Mouse (Mus musculus) G1E (cell line): ENCODE data around the gene Sirpb1c. TPM values are rescaled to one million over a fixed set of nuclear protein-coding genes. Genes with fewer than 3 reads are reported as not detected.
"Not testable (repeated sequence)": the region's sequence is repeated elsewhere in the genome, so short reads cannot be mapped to it uniquely, and the experiment has no call there.

ENCODE experiments used
- ATAC-seq: 2 replicates; pipeline ENCODE4 v1.8.0; 2016; ENCODE audit warnings: mild to moderate bottlenecking; ENCODE audit not compliant: insufficient number of reproducible peaks, poor library complexity, low FRiP score, severe bottlenecking; ENCODE audit errors: extremely low read depth
- DNase-seq: peaks from one replicate; pipeline ENCODE4 v3.0.0; 2012; ENCODE audit warnings: low spot score
- H3K27me3 ChIP-seq: 2 replicates; pipeline ENCODE4 v1.6.1; 2012; ENCODE audit warnings: mild to moderate bottlenecking, low read length, inconsistent platforms; ENCODE audit not compliant: insufficient read depth
- H3K36me3 ChIP-seq: replicated peaks from 2 replicates; pipeline ENCODE3; 2012; ENCODE audit warnings: mild to moderate bottlenecking, inconsistent platforms
- H3K4me1 ChIP-seq: 2 replicates; pipeline ENCODE4 v1.6.1; 2012; ENCODE audit warnings: low read depth, low read length, inconsistent platforms, mixed read lengths; ENCODE audit not compliant: insufficient read depth
- H3K4me3 ChIP-seq: 2 replicates; pipeline ENCODE4 v1.5.1; 2012; ENCODE audit warnings: low read depth, mild to moderate bottlenecking, inconsistent platforms, low read length, moderate library complexity, mixed read lengths
- H3K9me3 ChIP-seq: replicated peaks from 2 replicates; pipeline ENCODE4 v1.6.1; 2012; ENCODE audit warnings: inconsistent platforms
- CTCF ChIP-seq: IDR thresholded peaks from 2 replicates; pipeline ENCODE4 v1.5.1; 2012; ENCODE audit warnings: low read depth, low read length, inconsistent platforms, mixed read lengths
- GATA1 ChIP-seq: IDR thresholded peaks from 2 replicates; pipeline ENCODE4 v1.6.1; 2012; ENCODE audit warnings: borderline replicate concordance, low read length, inconsistent platforms, mixed read lengths
- GATA2 ChIP-seq: IDR thresholded peaks from 2 replicates; pipeline ENCODE4 v1.6.1; 2012; ENCODE audit warnings: low read depth, low read length, inconsistent platforms, borderline replicate concordance
- POLR2AphosphoS5 ChIP-seq: IDR thresholded peaks from 2 replicates; pipeline ENCODE4 v1.6.1; 2012; ENCODE audit warnings: low read depth, low read length, inconsistent platforms; ENCODE audit not compliant: insufficient replicate concordance
- TAL1 ChIP-seq: conservative IDR thresholded peaks from 2 replicates; pipeline ENCODE4 v1.6.1; 2012; ENCODE audit warnings: low read depth, low read length, inconsistent platforms, mixed read lengths
- polyA plus RNA-seq: library from polyadenylated mRNA; stranded (reverse); fragments of >175 nt; gene quantifications from 2 replicates; pipeline ENCODE4 v1.2.3, GENCODE M21; 2012
- total RNA-seq, 2 experiments: library from RNA; stranded (forward) in 1 of 2; stranded (reverse) in 1 of 2; fragments of 200-1000 nt in 1 of 2; fragments of >200 nt in 1 of 2; fragmentation: Nextera tagmentation in 1 of 2; gene quantifications; 2 replicates each; pipeline ENCODE4 v1.2.3; 2014 to 2017

Gene Sirpb1c
- not detected in 2 replicates for total RNA-seq (2014; fragmentation: Nextera tagmentation)
- total RNA-seq (2017) = 0.33 and 0.46 TPM in 2 replicates
- polyA plus RNA-seq = not detected in 2 replicates

DNA sequence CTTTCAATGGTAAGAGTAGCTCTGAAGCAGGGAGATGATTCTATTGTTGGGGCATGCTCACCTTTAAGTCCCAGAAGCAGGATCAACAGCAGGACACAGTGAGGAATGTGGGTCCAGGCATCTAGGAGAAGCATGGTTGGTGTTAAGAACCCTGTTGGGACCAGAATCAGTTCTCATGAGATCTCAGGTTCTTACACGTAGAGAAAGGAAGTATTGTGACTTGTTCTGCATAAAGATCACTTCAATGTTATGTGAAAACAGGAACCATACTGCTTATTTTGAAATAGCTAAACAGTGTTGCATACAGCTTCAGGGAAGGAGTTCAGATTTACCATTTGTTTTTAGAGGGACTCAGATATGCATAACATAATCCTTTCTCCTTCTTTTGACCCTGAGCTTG, at the start of gene Sirpb1c:
TSS of gene Sirpb1c (minus strand) at position 249 of the 400 bp plus-strand sequence.
- not testable (repeated sequence) for H3K36me3 ChIP-seq, DNase-seq, H3K9me3 ChIP-seq, ATAC-seq, H3K27me3 ChIP-seq, H3K4me1 ChIP-seq, H3K4me3 ChIP-seq

DNA sequence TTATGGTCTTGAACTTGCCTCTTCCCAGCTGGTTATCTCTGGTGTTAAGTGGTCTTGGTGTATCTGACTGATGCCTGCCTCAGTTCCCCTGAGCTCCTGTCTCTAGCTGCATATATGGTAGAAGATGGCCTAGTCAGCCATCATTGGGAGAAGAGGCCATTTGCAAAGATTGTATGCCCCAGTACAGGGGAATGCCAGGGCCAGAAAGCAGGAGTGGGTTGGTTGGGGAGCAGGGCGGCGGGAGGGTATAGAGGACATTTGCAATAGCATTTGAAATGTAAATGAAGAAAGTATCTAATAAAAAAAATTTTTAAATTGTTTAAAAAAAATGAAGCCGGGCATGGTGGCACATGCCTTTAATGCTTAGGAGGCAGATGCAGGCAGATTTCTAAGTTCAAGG, 38.1 kb upstream of the Sirpb1c start:
- DNase-seq = no peak
- no peaks in the 10 kb centered on the region for H3K9me3 ChIP-seq
- no peaks in the 10 kb centered on the region for H3K27me3 ChIP-seq
- no peaks in the 10 kb centered on the region for H3K4me1 ChIP-seq
- H3K36me3 ChIP-seq = no peaks in the 10 kb centered on the region
- no peak for ATAC-seq
- TF ChIP-seq GATA1 = no peak
- TF ChIP-seq POLR2AphosphoS5 = no peak
- no peak for TF ChIP-seq GATA2
- TF ChIP-seq TAL1 = no peak
- TF ChIP-seq CTCF = no peak
- no peak overlapping the region for H3K4me3 ChIP-seq

DNA sequence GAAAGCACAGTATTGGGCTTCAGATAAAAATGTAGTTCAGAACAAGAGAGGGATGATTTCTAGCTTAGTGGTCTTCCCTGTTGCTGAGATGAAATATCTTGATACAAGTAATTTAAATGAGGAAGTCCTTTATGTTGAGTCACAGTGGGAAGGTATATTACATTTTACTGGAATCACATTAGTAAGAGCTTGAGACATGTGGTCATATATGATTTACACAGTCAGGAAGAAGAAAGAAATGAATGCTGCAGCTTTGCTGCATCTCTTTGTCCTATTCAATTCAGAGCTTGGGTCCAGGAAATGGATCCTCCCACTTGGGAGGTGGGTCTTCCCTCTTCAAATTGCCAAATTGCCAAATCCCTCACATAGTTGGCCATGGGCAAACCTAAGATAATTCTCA, 7.4 kb upstream of the Sirpb1c start:
- ATAC-seq, DNase-seq, H3K9me3 ChIP-seq, H3K36me3 ChIP-seq, H3K4me1 ChIP-seq, H3K4me3 ChIP-seq, H3K27me3 ChIP-seq: not testable (repeated sequence)

DNA sequence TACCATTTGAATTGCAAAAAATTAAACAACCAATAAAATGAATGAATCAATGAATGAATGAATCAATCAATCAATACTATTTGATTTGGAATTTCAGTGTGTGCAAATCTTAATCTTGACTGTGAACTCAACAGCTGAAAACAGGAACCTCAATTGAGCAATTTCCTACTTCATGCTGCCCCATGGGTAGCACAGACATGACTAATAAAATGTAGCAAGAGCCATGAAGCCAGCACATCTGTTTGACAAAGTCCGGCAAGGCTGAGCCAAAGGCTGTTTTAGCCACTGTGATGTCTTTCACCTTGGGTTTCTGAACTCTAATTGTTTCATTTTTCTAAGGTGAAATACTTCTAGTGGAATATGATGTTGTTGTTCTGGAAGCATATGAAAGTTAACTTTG, 1.6 kb upstream of the Sirpb1c start:
- no peak overlapping the region for H3K4me3 ChIP-seq
- H3K4me1 ChIP-seq = no peaks in the 10 kb centered on the region
- no peaks in the 10 kb centered on the region for H3K36me3 ChIP-seq
- no peak for TF ChIP-seq POLR2AphosphoS5
- no peak for TF ChIP-seq TAL1
- no peak for TF ChIP-seq CTCF
- no peak for TF ChIP-seq GATA1
- no peak for TF ChIP-seq GATA2
- no peaks in the 10 kb centered on the region for H3K9me3 ChIP-seq
- no peak for ATAC-seq
- DNase-seq = no peak
- H3K27me3 ChIP-seq = no peaks in the 10 kb centered on the region

DNA sequence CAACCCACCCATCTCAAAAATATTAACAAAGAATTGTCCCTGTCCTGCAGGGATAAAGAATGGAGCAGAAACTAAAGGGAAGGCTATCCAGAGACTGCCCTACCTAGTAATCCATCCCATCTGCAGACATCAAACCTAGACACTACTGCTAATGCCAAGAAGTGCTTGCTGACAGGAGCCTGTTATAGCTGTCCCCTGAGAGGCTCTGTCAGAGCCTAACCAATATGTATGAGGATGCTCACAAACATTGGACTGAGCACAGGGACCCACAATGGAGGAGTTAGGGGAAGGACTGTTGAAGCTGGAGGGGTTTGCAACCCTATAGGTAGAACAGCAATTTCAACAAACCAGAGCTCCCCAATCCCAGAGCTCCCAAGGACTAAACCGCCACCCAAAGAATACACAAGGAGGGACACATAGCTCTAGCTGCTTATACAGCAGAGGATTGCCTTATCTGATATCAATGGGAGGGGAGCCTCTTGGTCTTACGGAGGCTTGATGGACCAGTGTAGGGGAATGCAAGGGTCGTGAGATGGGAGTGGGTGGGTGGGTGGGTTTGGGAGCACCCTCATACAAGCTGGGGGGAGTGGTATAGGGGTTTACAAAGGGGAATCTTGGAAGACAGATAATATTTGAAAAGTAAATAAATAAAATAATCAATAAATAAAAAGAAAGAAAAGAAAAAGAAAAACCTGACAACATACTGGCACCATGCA, 838 bp downstream of the Sirpb1c start:
- H3K4me3 ChIP-seq = no peak overlapping the region
- no peak for TF ChIP-seq GATA2
- TF ChIP-seq CTCF = no peak
- no peaks in the 10 kb centered on the region for H3K36me3 ChIP-seq
- DNase-seq (no peak), ATAC-seq (no peak)
- no peaks in the 10 kb centered on the region for H3K9me3 ChIP-seq
- H3K27me3 ChIP-seq = no peaks in the 10 kb centered on the region
- no peaks in the 10 kb centered on the region for H3K4me1 ChIP-seq

DNA sequence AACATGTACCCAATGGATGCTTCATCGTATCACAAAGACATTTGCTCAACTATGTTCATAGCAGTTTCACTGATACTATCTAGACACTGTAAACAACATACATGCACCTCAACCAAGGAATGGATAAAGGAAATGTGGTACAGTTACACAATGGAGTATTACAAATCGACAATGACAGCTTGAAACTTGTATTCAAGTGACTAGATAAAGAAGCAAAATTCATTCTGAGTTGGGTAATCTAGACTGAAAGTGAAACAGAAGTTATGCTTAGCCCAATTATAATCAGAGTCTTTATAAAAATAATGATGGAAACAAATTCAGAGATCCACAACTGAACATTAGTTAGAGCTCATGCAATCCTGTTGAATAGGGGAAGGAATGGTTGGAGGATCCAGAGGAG, 74.7 kb downstream of the Sirpb1c start:
- not testable (repeated sequence) for DNase-seq, H3K4me3 ChIP-seq, H3K4me1 ChIP-seq, H3K36me3 ChIP-seq, ATAC-seq, H3K9me3 ChIP-seq, H3K27me3 ChIP-seq

Other genes starting within 250 kb of the Sirpb1c start
- not detected in 2 replicates for gene Gm5150, start 157.9 kb upstream of the Sirpb1c start, total RNA-seq (2014; fragmentation: Nextera tagmentation)
- not detected in 2 replicates for gene Gm5150, start 157.9 kb upstream of the Sirpb1c start, total RNA-seq (2017)
- gene Gm5150, start 157.9 kb upstream of the Sirpb1c start, polyA plus RNA-seq = not detected in 2 replicates